8 mouse cellular contexts compared by ENCODE assay signal in genomic region chr5:64159781-64160704, GRCm38 (mm10). TPM values are rescaled to one million over a fixed set of nuclear protein-coding genes. Genes with fewer than 3 reads are reported as not detected.
DNase-seq lines count a peak whose midpoint lies in the region; ATAC-seq and TF ChIP-seq lines count a peak whose summit lies in the region.

No protein-coding gene starts in this region.

- 4% methylated on average over 53 of the region's 63 CpGs for whole genome bisulfite sequencing in forebrain, postnatal 0 days
- WGBS in lung, embryonic 16.5 days, result under 1% methylated on average over 51 of the region's 63 CpGs

- H3K4me2 ChIP-seq in forebrain, postnatal 0 days (ENCODE audit: low read depth), result peak overlapping the region; percentile 100
- peak overlapping the region; percentile 100 for H3K4me2 ChIP-seq in lung, embryonic 16.5 days (ENCODE audit: low read depth, low read length)

- peak; percentile 44 to 59 for DNase-seq in CD8-positive naive resting alpha-beta T cell, adult 2 months (ENCODE audit: low read depth in 2 of 2, low spot score in 2 of 2)
- DNase-seq in forebrain, postnatal 0 days, result peak; percentile 60
- peak; percentile 75 to 78 for DNase-seq in layer of hippocampus, postnatal 10 days (ENCODE audit: low spot score in 2 of 2)
- peak; percentile 15 for DNase-seq in ovary, adult 18-20 months (ENCODE audit: low spot score)
- peak; percentile 51 to 61 for DNase-seq in thymus, adult 18-20 months

- no peak overlapping the region for H3K27ac ChIP-seq in forebrain, postnatal 0 days (ENCODE audit: low read depth, low read length)
- peak overlapping the region; percentile 7; the same call in 1 of the 2 replicates for H3K27ac ChIP-seq in lung, embryonic 16.5 days (ENCODE audit: low read length)

- H3K4me1 ChIP-seq in forebrain, postnatal 0 days (ENCODE audit: insufficient read depth), result no peaks in the 10 kb centered on the region
- H3K4me1 ChIP-seq in lung, embryonic 16.5 days (replicated peaks; ENCODE audit: control insufficient read depth, insufficient read depth, low read length), result peaks cover 23% of the 10 kb centered on the region

- H3K4me3 ChIP-seq in forebrain, postnatal 0 days (ENCODE audit: low read depth, low read length), result peak overlapping the region; percentile 63
- peak overlapping the region; percentile 77 for H3K4me3 ChIP-seq in lung, embryonic 16.5 days (ENCODE audit: low read length)

- H3K9me3 ChIP-seq in forebrain, postnatal 0 days (ENCODE audit: low read length), result no peaks in the 10 kb centered on the region
- H3K9me3 ChIP-seq in lung, embryonic 16.5 days (ENCODE audit: control insufficient read depth, low read length), result no peaks in the 10 kb centered on the region

- ATAC-seq in cerebellum, adult (ENCODE audit: insufficient number of reproducible peaks, low FRiP score, low TSS enrichment), result peak; percentile 70
- ATAC-seq in forebrain, postnatal 0 days, result peak; percentile 78
- ATAC-seq in hematopoietic stem cell, adult 5-6 weeks (replicated peaks in 1 of 2; ENCODE audit: insufficient read depth in 1 of 2, low FRiP score in 2 of 2, low TSS enrichment in 1 of 2, low read depth in 1 of 2, poor library complexity in 2 of 2, severe bottlenecking in 2 of 2), result peak; percentile 36 to 37; a peak in 3 of 4 replicates
- peak; percentile 29 for ATAC-seq in lung, embryonic 16.5 days (ENCODE audit: low read depth)

- TF ChIP-seq CTCF in forebrain, postnatal 0 days (IDR thresholded peaks at IDR 0.05; ENCODE audit: low read depth), result peak; percentile 52

- H3K36me3 ChIP-seq in forebrain, postnatal 0 days (ENCODE audit: insufficient read depth), result no peaks in the 10 kb centered on the region
- H3K36me3 ChIP-seq in lung, embryonic 16.5 days (ENCODE audit: control insufficient read depth, insufficient read depth, low read length), result no peaks in the 10 kb centered on the region

- 0 out of 2 replicates have a peak, but pooled peaks cover 7% of the 10 kb centered on the region for H3K27me3 ChIP-seq in forebrain, postnatal 0 days (ENCODE audit: insufficient read depth, low read length)
- peaks cover 2% of the 10 kb centered on the region; the same call in 1 of the 2 replicates for H3K27me3 ChIP-seq in lung, embryonic 16.5 days (ENCODE audit: control insufficient read depth, insufficient read depth, low read depth, low read length)

- H3K9ac ChIP-seq in forebrain, postnatal 0 days, result peak overlapping the region; percentile 59
- H3K9ac ChIP-seq in lung, embryonic 16.5 days (ENCODE audit: low read length), result peak overlapping the region; percentile 77

RNA-seq across cellular contexts. Expression of gene Tbc1d1, which starts 3.9 kb away (rescaled TPM):
- total RNA-seq in forebrain, postnatal 0 days (2014; rRNA removed), result 20.5 and 22.2 TPM in 2 replicates
- polyA plus RNA-seq in forebrain, postnatal 0 days (2015; fragmentation: Nextera tagmentation; extraction: Ambion mirVana), result 5.7 and 5.9 TPM in 2 replicates
- total RNA-seq in hematopoietic stem cell, adult 5-6 weeks (2017), result 27.3 and 31.5 TPM in 2 replicates
- total RNA-seq in layer of hippocampus, postnatal 10 days (2021), result 10 to 100 TPM; 22.2 to 24.3 TPM
- 38.9 and 41.5 TPM in 2 replicates for polyA plus RNA-seq in lung, embryonic 16.5 days (2015; fragmentation: Nextera tagmentation; extraction: Ambion mirVana)

Comparison
In these comparisons a context has a peak if more than half of its experiments do, and no peak if none do; other contexts are left out.
1. DNase-seq: peak in every context shown above with its lines; median percentile 76 in layer of hippocampus, postnatal 10 days; 60 in forebrain, postnatal 0 days; 56 in thymus, adult 18-20 months; 52 in CD8-positive naive resting alpha-beta T cell, adult 2 months; 15 in ovary, adult 18-20 months.